Mouse (Mus musculus) embryonic facial prominence, embryonic 12.5 days (tissue): Measurements from ENCODE around the gene Kcnj9. TPM values are rescaled to one million over a fixed set of nuclear protein-coding genes. Genes with fewer than 3 reads are reported as not detected.

ENCODE experiments used
- ATAC-seq: fragments of 200-750 bp; cut with Nextera tagmentation; 2 replicates; pipeline ENCODE4 v1.8.0; 2017; ENCODE audit not compliant: insufficient number of reproducible peaks, insufficient read depth, low FRiP score, low TSS enrichment
- H3K27ac ChIP-seq: fragments of 300-500 bp; sonication (generic); 2 replicates; pipeline ENCODE4 v1.5.1; 2016; ENCODE audit warnings: mild to moderate bottlenecking
- H3K27me3 ChIP-seq: fragments of 300-500 bp; sonication (generic); 2 replicates; pipeline ENCODE4 v1.6.1; 2016; ENCODE audit warnings: mild to moderate bottlenecking, moderate library complexity
- H3K36me3 ChIP-seq: fragments of 300-500 bp; sonication (generic); 2 replicates; pipeline ENCODE4 v1.6.1; 2016; ENCODE audit warnings: mild to moderate bottlenecking
- H3K4me1 ChIP-seq: fragments of 300-500 bp; sonication (generic); 2 replicates; pipeline ENCODE4 v1.6.1; 2016
- H3K4me2 ChIP-seq: fragments of 300-500 bp; sonication (generic); replicated peaks from 2 replicates; pipeline ENCODE4 v1.6.1; 2016; ENCODE audit warnings: mild to moderate bottlenecking, moderate library complexity
- H3K4me3 ChIP-seq: fragments of 300-500 bp; sonication (generic); 2 replicates; pipeline ENCODE4 v1.5.1; 2016; ENCODE audit warnings: mild to moderate bottlenecking
- H3K9ac ChIP-seq: fragments of 300-500 bp; sonication (generic); 2 replicates; pipeline ENCODE4 v1.6.1; 2016; ENCODE audit warnings: mild to moderate bottlenecking, moderate library complexity
- H3K9me3 ChIP-seq: fragments of 300-500 bp; sonication (generic); 2 replicates; pipeline ENCODE4 v1.6.1; 2016; ENCODE audit warnings: mild to moderate bottlenecking, moderate library complexity
- WGBS: fragments of 180-500 bp; shearing (Covaris S2); methylation state at CpG from one replicate; pipeline ENCODE4 v1.1.7; 2016; 5-methylcytosine and 5-hydroxymethylcytosine counted together
- polyA plus RNA-seq: library from polyadenylated mRNA; unstranded; fragments of >200 nt; fragmentation: Nextera tagmentation; extraction: Ambion mirVana; gene quantifications from 2 replicates; pipeline ENCODE4 v1.2.1, GENCODE M21; 2016

Kcnj9 gene
- polyA plus RNA-seq: 0.15 and 0.22 TPM in 2 replicates

DNA sequence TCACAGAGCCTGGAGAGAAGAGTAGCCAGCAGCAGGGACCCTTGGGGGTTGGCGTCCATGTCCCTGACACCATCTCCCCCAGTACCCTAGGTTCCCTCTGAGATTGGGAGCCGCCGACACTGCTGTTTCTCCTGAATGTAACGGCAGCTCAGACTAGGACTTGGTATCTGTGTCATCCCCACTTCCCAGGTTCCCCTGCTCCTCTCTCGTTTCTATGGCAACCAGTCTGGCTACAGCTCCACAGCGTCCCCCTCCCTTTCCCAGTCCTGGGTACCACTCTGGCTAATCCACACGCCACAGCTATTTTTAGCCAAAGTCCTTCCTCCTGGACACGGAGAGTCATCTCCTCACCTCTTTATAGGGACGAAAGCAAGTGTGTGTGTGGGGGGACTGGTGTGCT is at the start of gene Kcnj9:
Gene Kcnj9 (minus strand): TSS at position 188 of the 400 bp plus-strand sequence.
- ATAC-seq: no peak
- H3K4me2 ChIP-seq: no peak within 1 kb of the TSS
- no peaks in the 10 kb centered on the region for H3K36me3 ChIP-seq
- WGBS: 31% methylated on average over 9 of the region's 9 CpGs
- H3K4me1 ChIP-seq: no peaks in the 10 kb centered on the region
- H3K4me3 ChIP-seq: no peak within 1 kb of the TSS
- no peak within 1 kb of the TSS for H3K27ac ChIP-seq
- no peaks in the 10 kb centered on the region for H3K9me3 ChIP-seq
- H3K9ac ChIP-seq: no peak within 1 kb of the TSS
- H3K27me3 ChIP-seq: peaks cover 63% of the 10 kb centered on the region

DNA sequence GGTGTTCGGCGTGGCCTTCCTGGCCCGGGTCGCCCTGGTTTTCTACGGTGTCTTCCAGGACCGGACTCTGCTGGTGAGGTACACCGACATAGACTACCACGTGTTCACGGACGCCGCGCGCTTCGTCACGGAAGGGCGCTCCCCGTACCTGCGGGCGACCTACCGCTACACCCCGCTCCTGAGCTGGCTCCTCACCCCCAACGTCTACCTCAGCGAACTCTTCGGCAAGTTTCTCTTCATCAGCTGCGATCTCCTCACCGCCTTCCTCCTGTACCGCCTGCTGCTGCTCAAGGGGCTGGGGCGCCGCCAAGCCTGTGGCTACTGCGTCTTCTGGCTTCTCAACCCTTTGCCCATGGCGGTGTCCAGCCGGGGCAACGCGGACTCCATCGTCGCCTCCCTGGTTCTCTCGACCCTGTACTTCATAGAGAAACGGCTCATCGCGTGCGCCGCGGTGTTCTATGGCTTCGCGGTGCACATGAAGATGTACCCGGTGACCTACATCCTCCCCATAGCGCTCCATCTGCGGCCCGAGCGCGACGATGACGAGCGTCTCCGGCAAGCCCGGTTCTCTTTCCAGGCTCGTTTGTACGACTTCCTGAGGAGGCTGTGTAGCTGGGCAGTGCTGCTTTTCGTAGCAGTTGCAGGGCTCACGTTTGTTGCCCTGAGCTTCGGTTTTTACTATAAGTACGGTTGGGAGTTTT is 47.8 kb upstream of the Kcnj9 start:
- H3K9ac ChIP-seq: peak overlapping the region; percentile 86
- whole genome bisulfite sequencing: 2% methylated on average over 62 of the region's 62 CpGs
- peak overlapping the region; percentile 79 for H3K27ac ChIP-seq
- peak; percentile 67 for ATAC-seq
- H3K4me1 ChIP-seq: peaks cover 19% of the 10 kb centered on the region
- no peaks in the 10 kb centered on the region for H3K9me3 ChIP-seq
- H3K36me3 ChIP-seq: peaks cover 10% of the 10 kb centered on the region; the same call in 1 of the 2 replicates
- peak overlapping the region; percentile 93 for H3K4me2 ChIP-seq
- peak overlapping the region; percentile 95 for H3K4me3 ChIP-seq
- no peaks in the 10 kb centered on the region for H3K27me3 ChIP-seq

DNA sequence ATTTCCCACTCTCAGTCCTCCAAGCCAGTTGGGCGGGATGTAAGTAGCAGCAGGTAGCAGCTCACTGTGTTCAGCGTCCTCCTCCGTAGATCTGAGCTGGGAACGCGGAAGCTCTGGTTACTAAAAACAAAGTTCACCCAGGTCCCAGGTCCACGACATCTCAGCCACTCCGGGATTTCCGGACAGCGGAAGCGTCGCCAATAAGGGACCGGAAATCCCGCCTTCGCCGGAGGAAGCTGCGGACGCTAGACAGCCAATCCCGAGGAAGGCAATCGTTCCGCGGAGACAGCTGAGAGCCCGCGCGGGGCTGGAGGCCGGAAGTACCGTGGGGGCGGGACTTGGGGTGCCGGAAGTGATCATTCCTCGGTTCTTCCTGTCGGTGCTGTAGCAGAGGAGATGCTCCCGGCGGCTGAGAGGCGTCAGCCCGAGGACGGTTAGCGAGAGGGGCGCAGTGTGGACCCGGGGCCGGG is 47.1 kb upstream of the Kcnj9 start, which contains the start of gene Pigm:
Gene Pigm (plus strand): TSS at position 349 of the 470 bp plus-strand sequence.
- ATAC-seq: peak; percentile 96
- Histone ChIP-seq H3K4me3 (peak within 1 kb of the TSS; percentile 95), H3K36me3 (peaks cover 4% of the 10 kb centered on the region; the same call in 1 of the 2 replicates), H3K27me3 (no peaks in the 10 kb centered on the region), H3K27ac (peak within 1 kb of the TSS; percentile 80), H3K9me3 (no peaks in the 10 kb centered on the region), H3K4me1 (peaks cover 19% of the 10 kb centered on the region), H3K4me2 (peak within 1 kb of the TSS; percentile 93), H3K9ac (peak within 1 kb of the TSS; percentile 86)
- under 1% methylated on average over 39 of the region's 39 CpGs for WGBS

DNA sequence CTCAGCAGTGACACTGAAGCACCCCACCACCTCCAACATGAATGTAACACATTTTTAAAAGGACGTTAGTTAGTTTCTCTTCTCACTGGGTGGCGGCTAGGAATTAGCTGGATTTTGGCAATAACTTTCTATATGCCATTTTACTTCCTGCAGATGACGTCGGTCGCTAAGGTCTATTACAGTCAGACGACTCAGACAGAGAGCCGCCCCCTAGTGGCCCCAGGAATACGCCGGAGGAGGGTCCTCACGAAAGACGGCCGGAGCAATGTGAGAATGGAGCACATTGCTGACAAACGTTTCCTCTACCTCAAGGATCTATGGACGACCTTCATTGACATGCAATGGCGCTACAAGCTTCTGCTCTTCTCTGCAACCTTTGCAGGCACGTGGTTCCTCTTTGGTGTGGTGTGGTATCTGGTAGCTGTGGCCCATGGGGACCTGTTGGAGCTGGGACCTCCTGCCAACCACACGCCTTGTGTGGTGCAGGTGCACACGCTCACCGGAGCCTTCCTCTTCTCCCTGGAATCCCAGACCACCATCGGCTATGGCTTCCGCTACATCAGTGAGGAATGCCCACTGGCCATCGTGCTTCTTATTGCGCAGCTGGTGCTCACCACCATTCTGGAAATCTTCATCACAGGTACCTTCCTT is 39.8 kb upstream of the Kcnj9 start:
- Histone ChIP-seq H3K9ac (no peak overlapping the region), H3K27me3 (0 out of 2 replicates have a peak, but pooled peaks cover 5% of the 10 kb centered on the region), H3K4me2 (peak overlapping the region; percentile 7; the same call in 1 of the 2 replicates), H3K4me3 (no peak overlapping the region), H3K36me3 (no peaks in the 10 kb centered on the region), H3K4me1 (peaks cover 5% of the 10 kb centered on the region; the same call in 1 of the 2 replicates), H3K9me3 (no peaks in the 10 kb centered on the region), H3K27ac (no peak overlapping the region)
- WGBS: 25% methylated on average over 23 of the region's 23 CpGs
- no peak for ATAC-seq

DNA sequence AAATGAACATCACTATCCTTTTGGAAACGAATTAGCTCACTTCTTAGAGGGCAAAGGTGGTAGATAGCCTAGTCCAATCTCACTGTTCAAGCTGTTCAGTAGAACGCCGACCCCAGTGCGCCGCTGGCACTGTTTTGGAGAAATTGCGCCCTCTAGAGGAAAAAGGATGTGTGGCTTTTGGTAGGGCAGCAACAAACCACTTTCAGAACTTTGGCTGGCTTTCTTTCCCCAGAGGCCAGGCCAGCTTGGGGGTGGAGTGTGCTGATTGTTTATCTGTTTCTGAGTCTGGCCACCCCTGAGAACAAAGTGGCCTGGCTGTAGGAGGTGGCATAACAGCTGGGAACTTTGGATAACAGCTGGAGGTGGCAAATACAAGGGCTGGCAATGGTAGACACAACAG is 35.6 kb upstream of the Kcnj9 start:
- no peak overlapping the region for H3K4me3 ChIP-seq
- H3K9ac ChIP-seq: no peak overlapping the region
- H3K36me3 ChIP-seq: no peaks in the 10 kb centered on the region
- 0 out of 2 replicates have a peak, but pooled peaks cover 5% of the 10 kb centered on the region for H3K27me3 ChIP-seq
- H3K27ac ChIP-seq: no peak overlapping the region
- H3K9me3 ChIP-seq: no peaks in the 10 kb centered on the region
- H3K4me1 ChIP-seq: peaks cover 5% of the 10 kb centered on the region; the same call in 1 of the 2 replicates
- no peak overlapping the region for H3K4me2 ChIP-seq
- ATAC-seq: no peak
- whole genome bisulfite sequencing: 8% methylated on average over 6 of the region's 6 CpGs

DNA sequence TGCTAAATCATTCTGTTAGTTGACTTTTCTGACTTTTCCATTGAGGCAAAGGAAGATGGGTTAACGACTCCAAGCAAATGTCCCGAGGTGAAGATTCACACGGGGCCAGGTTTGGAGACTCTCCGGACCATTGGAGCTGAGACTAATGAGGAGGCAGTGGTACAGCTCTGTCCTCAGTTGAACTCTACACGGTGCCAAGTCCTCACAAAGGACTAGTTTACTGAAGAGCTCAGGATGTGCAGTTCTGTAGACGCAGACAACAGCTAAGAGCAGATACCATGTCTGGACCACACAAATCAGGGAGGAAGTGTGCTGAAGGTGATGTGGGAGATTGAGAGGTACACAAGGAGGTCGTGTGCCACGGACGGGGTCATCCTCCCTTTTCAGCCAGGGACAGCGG is 29.2 kb upstream of the Kcnj9 start:
- 77% methylated on average over 10 of the region's 10 CpGs for WGBS
- Histone ChIP-seq H3K27me3 (peaks cover 14% of the 10 kb centered on the region; the same call in 1 of the 2 replicates), H3K36me3 (no peaks in the 10 kb centered on the region), H3K4me1 (no peaks in the 10 kb centered on the region), H3K4me2 (no peak overlapping the region), H3K9ac (no peak overlapping the region), H3K4me3 (no peak overlapping the region), H3K9me3 (no peaks in the 10 kb centered on the region), H3K27ac (no peak overlapping the region)
- ATAC-seq: no peak

DNA sequence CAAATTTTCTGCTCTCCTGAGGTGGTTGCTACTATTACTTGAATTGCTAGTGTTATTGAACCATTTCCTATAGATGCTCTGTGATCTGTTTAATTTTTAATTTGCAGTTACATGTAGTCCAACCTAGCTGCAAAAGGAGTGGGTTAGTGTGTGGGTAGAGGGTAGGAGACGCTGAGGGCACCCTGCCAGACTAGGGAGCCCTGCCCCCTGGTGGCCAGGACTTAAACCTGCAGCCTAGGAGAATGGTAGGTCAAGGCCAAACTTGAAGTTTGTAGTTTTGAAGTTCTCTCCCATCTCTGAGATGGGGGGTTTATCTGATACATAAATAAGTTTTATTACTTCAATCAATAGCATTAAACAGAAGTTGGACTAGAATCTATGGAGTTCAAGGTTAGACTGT is 28.4 kb upstream of the Kcnj9 start:
- H3K36me3 ChIP-seq: no peaks in the 10 kb centered on the region
- no peak overlapping the region for H3K27ac ChIP-seq
- ATAC-seq: no peak
- no peak overlapping the region for H3K4me2 ChIP-seq
- H3K27me3 ChIP-seq: peaks cover 19% of the 10 kb centered on the region; the same call in 1 of the 2 replicates
- H3K9ac ChIP-seq: no peak overlapping the region
- H3K9me3 ChIP-seq: no peaks in the 10 kb centered on the region
- no peaks in the 10 kb centered on the region for H3K4me1 ChIP-seq
- H3K4me3 ChIP-seq: no peak overlapping the region
- WGBS: 9% methylated on average over 1 of the region's 1 CpGs

DNA sequence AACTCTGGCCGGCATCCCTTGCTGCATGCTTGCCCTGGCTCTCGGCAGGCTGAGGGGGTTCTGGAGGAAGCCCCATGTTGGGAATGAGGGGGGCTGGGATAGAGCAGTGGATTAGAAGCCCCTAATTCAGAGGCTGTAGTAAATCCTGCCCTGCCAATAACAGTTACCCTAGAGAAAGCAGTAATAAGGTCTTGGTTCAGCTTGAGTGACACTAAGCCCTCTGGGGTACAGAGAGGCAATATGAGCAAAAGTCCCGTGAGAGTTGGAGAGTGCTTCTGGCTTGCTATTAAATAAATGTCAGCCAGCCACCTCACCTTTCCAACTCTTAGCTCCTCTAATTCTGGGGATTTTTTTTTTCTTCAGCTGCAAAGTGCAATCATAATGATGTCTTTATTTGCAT is 26.2 kb upstream of the Kcnj9 start:
- ATAC-seq: no peak
- no peaks in the 10 kb centered on the region for H3K36me3 ChIP-seq
- no peaks in the 10 kb centered on the region for H3K9me3 ChIP-seq
- H3K4me3 ChIP-seq: no peak overlapping the region
- H3K9ac ChIP-seq: no peak overlapping the region
- 41% methylated on average over 3 of the region's 3 CpGs for WGBS
- no peak overlapping the region for H3K4me2 ChIP-seq
- 0 out of 2 replicates have a peak, but pooled peaks cover 4% of the 10 kb centered on the region for H3K4me1 ChIP-seq
- H3K27me3 ChIP-seq: peaks cover 28% of the 10 kb centered on the region
- no peak overlapping the region for H3K27ac ChIP-seq

DNA sequence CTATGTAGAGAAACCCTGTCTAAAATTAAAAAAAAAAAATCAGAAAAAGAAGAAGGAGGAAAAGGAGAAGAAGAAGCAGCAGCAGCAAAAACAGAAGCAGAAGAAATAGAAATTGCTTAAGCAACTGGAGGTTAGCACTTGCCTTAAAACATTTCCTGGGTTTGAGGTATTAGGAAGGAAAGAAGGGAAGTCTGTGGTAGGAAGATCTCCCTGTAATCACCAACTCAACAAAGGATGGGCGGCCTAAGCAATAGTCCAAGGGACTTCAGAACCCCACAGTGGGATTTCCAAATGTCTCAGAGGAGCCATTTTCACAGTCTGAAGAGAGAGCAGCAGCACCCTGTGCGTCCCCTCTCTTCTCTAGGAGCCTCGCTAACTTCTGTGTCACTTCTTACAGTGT is 23.3 kb upstream of the Kcnj9 start:
- Histone ChIP-seq H3K36me3 (no peaks in the 10 kb centered on the region), H3K4me1 (0 out of 2 replicates have a peak, but pooled peaks cover 11% of the 10 kb centered on the region), H3K4me3 (no peak overlapping the region), H3K9ac (no peak overlapping the region), H3K9me3 (no peaks in the 10 kb centered on the region), H3K27me3 (peaks cover 33% of the 10 kb centered on the region), H3K27ac (no peak overlapping the region), H3K4me2 (no peak overlapping the region)
- WGBS: 70% methylated on average over 3 of the region's 3 CpGs
- ATAC-seq: no peak

DNA sequence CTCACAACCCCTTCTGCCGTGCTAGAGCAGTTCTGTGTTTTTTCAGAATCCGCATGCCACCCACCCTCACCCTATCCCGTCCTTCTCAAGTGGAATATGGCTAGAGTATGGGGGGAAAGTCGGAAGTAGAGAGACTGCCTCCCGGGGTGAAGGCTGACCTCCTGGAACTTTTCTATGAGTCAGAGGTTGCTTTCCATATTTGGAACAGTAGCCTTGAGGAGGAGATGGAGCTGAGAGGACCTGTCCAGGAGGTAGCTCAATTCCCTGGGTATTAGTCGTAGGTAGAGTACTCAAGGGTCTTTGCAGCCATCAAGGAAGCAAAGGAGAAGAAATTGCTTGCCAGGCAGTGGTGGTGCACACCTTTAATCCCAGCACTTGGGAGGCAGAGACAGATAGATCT is 22.9 kb upstream of the Kcnj9 start:
- 78% methylated on average over 6 of the region's 6 CpGs for WGBS

DNA sequence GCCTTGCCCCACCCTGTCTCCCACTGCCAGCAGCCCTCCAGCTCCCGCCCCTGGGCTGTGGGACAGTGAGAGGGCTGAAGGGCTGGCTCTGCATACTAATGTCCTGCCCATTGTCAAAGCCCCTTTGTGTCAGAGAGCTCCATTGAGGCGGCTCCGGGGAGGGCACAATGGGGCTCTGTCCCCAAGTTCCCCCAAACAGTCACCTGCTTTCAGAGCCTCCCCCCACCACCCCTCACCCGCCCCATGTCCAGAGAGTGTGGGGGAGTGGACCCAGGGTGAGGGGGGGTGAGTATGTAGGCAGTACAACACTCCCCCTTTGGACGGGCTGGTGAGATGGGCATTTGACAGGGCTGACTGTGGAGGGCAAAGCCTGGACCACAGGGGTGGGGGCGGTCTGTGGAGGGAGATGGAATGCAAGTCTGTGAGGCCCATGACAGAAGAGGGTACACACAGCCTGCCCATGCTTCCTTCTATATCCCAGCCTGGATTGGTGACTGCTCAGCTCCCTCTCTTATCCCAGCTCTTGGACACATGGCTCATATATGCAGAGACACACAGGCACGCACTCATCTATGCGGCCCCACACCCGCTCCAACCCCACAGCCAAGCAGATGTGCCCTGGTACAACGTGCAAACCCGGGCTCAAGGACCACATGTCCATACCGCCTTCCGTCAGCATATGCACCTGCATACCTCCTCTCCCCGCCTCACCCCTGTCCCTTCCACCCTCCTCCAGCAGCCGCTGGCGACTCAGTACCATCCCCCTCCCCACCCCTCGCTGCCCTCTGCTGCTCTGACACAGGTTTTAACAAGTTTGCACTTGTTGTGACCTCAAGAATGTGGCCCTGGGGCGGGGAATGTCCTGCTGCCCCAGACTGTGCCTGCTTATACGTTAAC is 21.0 kb upstream of the Kcnj9 start:
- no peaks in the 10 kb centered on the region for H3K36me3 ChIP-seq
- peaks cover 33% of the 10 kb centered on the region for H3K27me3 ChIP-seq
- peak; percentile 78 for ATAC-seq
- WGBS: 6% methylated on average over 19 of the region's 19 CpGs
- no peak overlapping the region for H3K4me3 ChIP-seq
- H3K9me3 ChIP-seq: no peaks in the 10 kb centered on the region
- no peak overlapping the region for H3K9ac ChIP-seq
- H3K27ac ChIP-seq: no peak overlapping the region
- 0 out of 2 replicates have a peak, but pooled peaks cover 11% of the 10 kb centered on the region for H3K4me1 ChIP-seq
- 0 out of 2 replicates have a peak overlapping the region, but pooled peaks have one; percentile 6 for H3K4me2 ChIP-seq

More for the DNA sequence above, 22.9 kb upstream of the Kcnj9 start:
- no peak for ATAC-seq
- Histone ChIP-seq H3K4me2 (no peak overlapping the region), H3K27me3 (peaks cover 33% of the 10 kb centered on the region), H3K9me3 (no peaks in the 10 kb centered on the region), H3K4me1 (0 out of 2 replicates have a peak, but pooled peaks cover 11% of the 10 kb centered on the region), H3K27ac (no peak overlapping the region), H3K36me3 (no peaks in the 10 kb centered on the region), H3K4me3 (no peak overlapping the region), H3K9ac (no peak overlapping the region)
